8 mouse cellular contexts compared by ENCODE assay signal in genomic region chr3:95315094-95315843, GRCm38 (mm10). TPM values are rescaled to one million over a fixed set of nuclear protein-coding genes. Genes with fewer than 3 reads are reported as not detected.
A peak's percentile ranks its signal among the peaks of the same experiment; 100 is the strongest.
DNase-seq lines count a peak whose midpoint lies in the region; ATAC-seq and TF ChIP-seq lines count a peak whose summit lies in the region.

No protein-coding gene starts in this region.

- peak overlapping the region; percentile 99 for H3K9ac ChIP-seq in heart, embryonic 12.5 days
- peak overlapping the region; percentile 98 for H3K9ac ChIP-seq in kidney, postnatal 0 days (ENCODE audit: low read depth, low read length)
- H3K9ac ChIP-seq in liver, embryonic 16.5 days (ENCODE audit: low read depth, low read length): peak overlapping the region; percentile 97
- H3K9ac ChIP-seq in neural tube, embryonic 12.5 days: peak overlapping the region; percentile 93
- H3K9ac ChIP-seq in stomach, postnatal 0 days (ENCODE audit: low read length): peak overlapping the region; percentile 97

- no peaks in the 10 kb centered on the region for H3K27me3 ChIP-seq in C2C12 (ENCODE audit: control insufficient read depth, insufficient read depth, insufficient read length)
- no peaks in the 10 kb centered on the region for H3K27me3 ChIP-seq in heart, embryonic 12.5 days (replicated peaks)
- H3K27me3 ChIP-seq in kidney, postnatal 0 days (ENCODE audit: insufficient read depth, low read length): no peaks in the 10 kb centered on the region
- H3K27me3 ChIP-seq in liver, embryonic 16.5 days (ENCODE audit: control insufficient read depth, insufficient read depth, low read depth, low read length): no peaks in the 10 kb centered on the region
- no peaks in the 10 kb centered on the region for H3K27me3 ChIP-seq in neural tube, embryonic 12.5 days (replicated peaks)
- no peaks in the 10 kb centered on the region for H3K27me3 ChIP-seq in stomach, postnatal 0 days (ENCODE audit: control insufficient read depth, insufficient read depth, low read length)

- no peak for TF ChIP-seq EP300 in stomach, postnatal 0 days (optimal IDR thresholded peaks at IDR 0.05)

- H3K79me3 ChIP-seq in C2C12 (ENCODE audit: low read depth): peaks cover 48% of the 10 kb centered on the region

- TF ChIP-seq CTCF in C2C12 (IDR thresholded peaks at IDR 0.05; ENCODE audit: control insufficient read depth, insufficient read depth, insufficient read length): peak; percentile 68
- TF ChIP-seq CTCF in embryonic fibroblast, embryonic 13.5 days (IDR thresholded peaks at IDR 0.05; ENCODE audit: borderline replicate concordance, insufficient read depth, low read length): peak; percentile 7; the same call in 1 of the 2 replicates
- peak; percentile 56 for TF ChIP-seq CTCF in kidney, postnatal 0 days (IDR thresholded peaks at IDR 0.05; ENCODE audit: low read depth)
- TF ChIP-seq CTCF in stomach, postnatal 0 days (IDR thresholded peaks at IDR 0.05; ENCODE audit: low read depth): peak; percentile 64

- DNase-seq in adrenal gland, postnatal 36 days: peak; percentile 97
- DNase-seq in kidney, postnatal 0 days (ENCODE audit: low spot score): peak; percentile 95
- DNase-seq in stomach, postnatal 0 days (ENCODE audit: low spot score): peak; percentile 95

- ATAC-seq in heart, embryonic 12.5 days (ENCODE audit: insufficient number of reproducible peaks, low FRiP score): peak; percentile 94
- peak; percentile 88 for ATAC-seq in kidney, postnatal 0 days (replicated peaks; ENCODE audit: low FRiP score, low read depth)
- ATAC-seq in liver, embryonic 16.5 days (ENCODE audit: low read depth): peak; percentile 90
- peak; percentile 93 for ATAC-seq in neural tube, embryonic 12.5 days (ENCODE audit: low FRiP score, low read depth)
- peak; percentile 93 for ATAC-seq in stomach, postnatal 0 days (ENCODE audit: low FRiP score, low TSS enrichment)

- H3K27ac ChIP-seq in embryonic fibroblast, embryonic 13.5 days (ENCODE audit: insufficient read depth, low read length): peak overlapping the region; percentile 65
- peak overlapping the region; percentile 97 for H3K27ac ChIP-seq in heart, embryonic 12.5 days (ENCODE audit: poor library complexity, severe bottlenecking)
- H3K27ac ChIP-seq in kidney, postnatal 0 days: peak overlapping the region; percentile 94
- peak overlapping the region; percentile 91 for H3K27ac ChIP-seq in liver, embryonic 16.5 days (ENCODE audit: low read length)
- H3K27ac ChIP-seq in neural tube, embryonic 12.5 days: peak overlapping the region; percentile 72
- H3K27ac ChIP-seq in stomach, postnatal 0 days (replicated peaks): peak overlapping the region; percentile 94

- TF ChIP-seq POLR2A in embryonic fibroblast, embryonic 13.5 days (IDR thresholded peaks at IDR 0.05; ENCODE audit: low read depth, low read length): peak; percentile 53

- H3K4me3 ChIP-seq in C2C12 (ENCODE audit: insufficient read depth, poor library complexity, severe bottlenecking): peak overlapping the region; percentile 75
- H3K4me3 ChIP-seq in embryonic fibroblast, embryonic 13.5 days (ENCODE audit: insufficient read depth, low read length): peak overlapping the region; percentile 85
- peak overlapping the region; percentile 92 for H3K4me3 ChIP-seq in heart, embryonic 12.5 days
- H3K4me3 ChIP-seq in kidney, postnatal 0 days (replicated peaks; ENCODE audit: low read depth, low read length): peak overlapping the region; percentile 83
- peak overlapping the region; percentile 90 for H3K4me3 ChIP-seq in liver, embryonic 16.5 days (ENCODE audit: low read depth, low read length)
- peak overlapping the region; percentile 87 for H3K4me3 ChIP-seq in neural tube, embryonic 12.5 days
- H3K4me3 ChIP-seq in stomach, postnatal 0 days (ENCODE audit: low read depth, low read length): peak overlapping the region; percentile 95

- no peaks in the 10 kb centered on the region for H3K9me3 ChIP-seq in heart, embryonic 12.5 days (replicated peaks)
- no peaks in the 10 kb centered on the region for H3K9me3 ChIP-seq in kidney, postnatal 0 days (replicated peaks; ENCODE audit: low read length)
- no peaks in the 10 kb centered on the region for H3K9me3 ChIP-seq in liver, embryonic 16.5 days (replicated peaks; ENCODE audit: control insufficient read depth, low read length)
- no peaks in the 10 kb centered on the region for H3K9me3 ChIP-seq in neural tube, embryonic 12.5 days
- H3K9me3 ChIP-seq in stomach, postnatal 0 days (ENCODE audit: control insufficient read depth, low read length): no peaks in the 10 kb centered on the region

- peak overlapping the region; percentile 94 for H3ac ChIP-seq in C2C12 (ENCODE audit: control insufficient read depth, insufficient read length, low read depth)

- peaks cover 25% of the 10 kb centered on the region for H3K36me3 ChIP-seq in C2C12 (ENCODE audit: control insufficient read depth, insufficient read depth)
- H3K36me3 ChIP-seq in heart, embryonic 12.5 days: peaks cover 6% of the 10 kb centered on the region
- H3K36me3 ChIP-seq in kidney, postnatal 0 days (ENCODE audit: insufficient read depth, low read length): peaks cover 5% of the 10 kb centered on the region
- peaks cover 3% of the 10 kb centered on the region for H3K36me3 ChIP-seq in liver, embryonic 16.5 days (ENCODE audit: control insufficient read depth, insufficient read depth)
- H3K36me3 ChIP-seq in neural tube, embryonic 12.5 days: peaks cover 5% of the 10 kb centered on the region
- H3K36me3 ChIP-seq in stomach, postnatal 0 days (ENCODE audit: control insufficient read depth, insufficient read depth, low read length): no peaks in the 10 kb centered on the region

- under 1% methylated on average over 69 of the region's 71 CpGs for WGBS in heart, embryonic 12.5 days
- WGBS in kidney, postnatal 0 days: under 1% methylated on average over 67 of the region's 71 CpGs
- under 1% methylated on average over 63 of the region's 71 CpGs for WGBS in liver, embryonic 16.5 days (ENCODE audit: insufficient replicate concordance)
- WGBS in neural tube, embryonic 12.5 days: under 1% methylated on average over 71 of the region's 71 CpGs
- under 1% methylated on average over 51 of the region's 71 CpGs for WGBS in stomach, postnatal 0 days

- H3K79me2 ChIP-seq in C2C12 (ENCODE audit: control insufficient read depth, insufficient read depth): peaks cover 77% of the 10 kb centered on the region

- H3K4me2 ChIP-seq in heart, embryonic 12.5 days: peak overlapping the region; percentile 82
- peak overlapping the region; percentile 64 for H3K4me2 ChIP-seq in kidney, postnatal 0 days (ENCODE audit: low read length)
- H3K4me2 ChIP-seq in liver, embryonic 16.5 days (ENCODE audit: low read depth, low read length): peak overlapping the region; percentile 97
- H3K4me2 ChIP-seq in neural tube, embryonic 12.5 days (replicated peaks): peak overlapping the region; percentile 76
- peak overlapping the region; percentile 75 for H3K4me2 ChIP-seq in stomach, postnatal 0 days (replicated peaks; ENCODE audit: low read depth)

- peaks cover 17% of the 10 kb centered on the region; the same call in 1 of the 2 replicates for H3K4me1 ChIP-seq in embryonic fibroblast, embryonic 13.5 days (ENCODE audit: control insufficient read depth, insufficient read depth, low read length)
- H3K4me1 ChIP-seq in heart, embryonic 12.5 days (replicated peaks): peaks cover 47% of the 10 kb centered on the region
- peaks cover 20% of the 10 kb centered on the region; the same call in 1 of the 2 replicates for H3K4me1 ChIP-seq in kidney, postnatal 0 days (replicated peaks; ENCODE audit: insufficient read depth, low read length)
- peaks cover 79% of the 10 kb centered on the region for H3K4me1 ChIP-seq in liver, embryonic 16.5 days (ENCODE audit: control insufficient read depth, low read depth, low read length)
- H3K4me1 ChIP-seq in neural tube, embryonic 12.5 days: peaks cover 27% of the 10 kb centered on the region
- H3K4me1 ChIP-seq in stomach, postnatal 0 days (replicated peaks; ENCODE audit: control insufficient read depth, insufficient read depth): peaks cover 12% of the 10 kb centered on the region; the same call in 1 of the 2 replicates

RNA-seq across cellular contexts. Expression of gene Cers2, which starts 0.7 kb away (rescaled TPM):
- polyA plus RNA-seq in C2C12 (2012; fragmentation: generic; extraction: Trizol): 146 TPM
- total RNA-seq in adrenal gland, postnatal 36 days (2021): 100 to 1,000 TPM; 239 to 254 TPM
- 159 and 178 TPM in 2 replicates for polyA plus RNA-seq in embryonic fibroblast, embryonic 13.5 days (2011; ENCODE audit: insufficient read length, low read depth, missing spikeins)
- polyA plus RNA-seq in heart, embryonic 12.5 days (2016; fragmentation: Nextera tagmentation; extraction: Ambion mirVana): 136 and 137 TPM in 2 replicates
- polyA plus RNA-seq in kidney, postnatal 0 days (2015; fragmentation: Nextera tagmentation; extraction: Ambion mirVana): 172 and 186 TPM in 2 replicates
- polyA plus RNA-seq in liver, embryonic 16.5 days (2015; fragmentation: Nextera tagmentation; extraction: Ambion mirVana): 111 and 117 TPM in 2 replicates
- polyA plus RNA-seq in neural tube, embryonic 12.5 days (2016; fragmentation: Nextera tagmentation; extraction: Ambion mirVana): 104 and 110 TPM in 2 replicates
- 75.0 and 80.3 TPM in 2 replicates for polyA plus RNA-seq in stomach, postnatal 0 days (2015; fragmentation: Nextera tagmentation; extraction: Ambion mirVana)

RNA-seq across cellular contexts. Expression of gene Anxa9, which starts 8.3 kb away (rescaled TPM):
- polyA plus RNA-seq in C2C12 (2012; fragmentation: generic; extraction: Trizol): 1.6 TPM
- 1 to 10 TPM; 1.1 to 3.3 TPM for total RNA-seq in adrenal gland, postnatal 36 days (2021)
- 0.79 and 1.2 TPM in 2 replicates for polyA plus RNA-seq in embryonic fibroblast, embryonic 13.5 days (2011; ENCODE audit: insufficient read length, low read depth, missing spikeins)
- polyA plus RNA-seq in heart, embryonic 12.5 days (2016; fragmentation: Nextera tagmentation; extraction: Ambion mirVana): 1.2 and 1.7 TPM in 2 replicates
- 9.9 and 10.1 TPM in 2 replicates for polyA plus RNA-seq in kidney, postnatal 0 days (2015; fragmentation: Nextera tagmentation; extraction: Ambion mirVana)
- 2.2 and 2.5 TPM in 2 replicates for polyA plus RNA-seq in liver, embryonic 16.5 days (2015; fragmentation: Nextera tagmentation; extraction: Ambion mirVana)
- 0.94 and 1.2 TPM in 2 replicates for polyA plus RNA-seq in neural tube, embryonic 12.5 days (2016; fragmentation: Nextera tagmentation; extraction: Ambion mirVana)
- polyA plus RNA-seq in stomach, postnatal 0 days (2015; fragmentation: Nextera tagmentation; extraction: Ambion mirVana): 57.2 and 63.1 TPM in 2 replicates

RNA-seq across cellular contexts. Expression of gene Prune1, which starts 33.4 kb away (rescaled TPM):
- 16.1 TPM for polyA plus RNA-seq in C2C12 (2012; fragmentation: generic; extraction: Trizol)
- 10 to 100 TPM; 25.1 to 33.3 TPM for total RNA-seq in adrenal gland, postnatal 36 days (2021)
- 22.2 and 22.9 TPM in 2 replicates for polyA plus RNA-seq in embryonic fibroblast, embryonic 13.5 days (2011; ENCODE audit: insufficient read length, low read depth, missing spikeins)
- 29.5 and 31.7 TPM in 2 replicates for polyA plus RNA-seq in heart, embryonic 12.5 days (2016; fragmentation: Nextera tagmentation; extraction: Ambion mirVana)
- polyA plus RNA-seq in kidney, postnatal 0 days (2015; fragmentation: Nextera tagmentation; extraction: Ambion mirVana): 20.1 and 20.3 TPM in 2 replicates
- polyA plus RNA-seq in liver, embryonic 16.5 days (2015; fragmentation: Nextera tagmentation; extraction: Ambion mirVana): 8.8 and 9.5 TPM in 2 replicates
- polyA plus RNA-seq in neural tube, embryonic 12.5 days (2016; fragmentation: Nextera tagmentation; extraction: Ambion mirVana): 34.9 and 36.1 TPM in 2 replicates
- 10.1 and 11.7 TPM in 2 replicates for polyA plus RNA-seq in stomach, postnatal 0 days (2015; fragmentation: Nextera tagmentation; extraction: Ambion mirVana)

RNA-seq across cellular contexts. Expression of gene Mindy1, which starts 34.1 kb away (rescaled TPM):
- 43.6 TPM for polyA plus RNA-seq in C2C12 (2012; fragmentation: generic; extraction: Trizol)
- total RNA-seq in adrenal gland, postnatal 36 days (2021): 100 to 1,000 TPM; 120 to 147 TPM
- polyA plus RNA-seq in embryonic fibroblast, embryonic 13.5 days (2011; ENCODE audit: insufficient read length, low read depth, missing spikeins): 25.5 and 26.9 TPM in 2 replicates
- polyA plus RNA-seq in heart, embryonic 12.5 days (2016; fragmentation: Nextera tagmentation; extraction: Ambion mirVana): 26.9 and 29.7 TPM in 2 replicates
- 72.6 and 73.2 TPM in 2 replicates for polyA plus RNA-seq in kidney, postnatal 0 days (2015; fragmentation: Nextera tagmentation; extraction: Ambion mirVana)
- 21.5 and 23.2 TPM in 2 replicates for polyA plus RNA-seq in liver, embryonic 16.5 days (2015; fragmentation: Nextera tagmentation; extraction: Ambion mirVana)
- 51.3 and 51.5 TPM in 2 replicates for polyA plus RNA-seq in neural tube, embryonic 12.5 days (2016; fragmentation: Nextera tagmentation; extraction: Ambion mirVana)
- polyA plus RNA-seq in stomach, postnatal 0 days (2015; fragmentation: Nextera tagmentation; extraction: Ambion mirVana): 55.9 and 64.1 TPM in 2 replicates

RNA-seq across cellular contexts. Expression of gene Setdb1, which starts 41.7 kb away (rescaled TPM):
- polyA plus RNA-seq in C2C12 (2012; fragmentation: generic; extraction: Trizol): 15.6 TPM
- 10 to 100 TPM; 25.9 to 29.7 TPM for total RNA-seq in adrenal gland, postnatal 36 days (2021)
- 28.6 and 34.3 TPM in 2 replicates for polyA plus RNA-seq in embryonic fibroblast, embryonic 13.5 days (2011; ENCODE audit: insufficient read length, low read depth, missing spikeins)
- 29.7 and 30.9 TPM in 2 replicates for polyA plus RNA-seq in heart, embryonic 12.5 days (2016; fragmentation: Nextera tagmentation; extraction: Ambion mirVana)
- 22.2 and 23.2 TPM in 2 replicates for polyA plus RNA-seq in kidney, postnatal 0 days (2015; fragmentation: Nextera tagmentation; extraction: Ambion mirVana)
- polyA plus RNA-seq in liver, embryonic 16.5 days (2015; fragmentation: Nextera tagmentation; extraction: Ambion mirVana): 12.2 and 13.0 TPM in 2 replicates
- polyA plus RNA-seq in neural tube, embryonic 12.5 days (2016; fragmentation: Nextera tagmentation; extraction: Ambion mirVana): 48.9 and 57.2 TPM in 2 replicates
- 8.6 and 9.2 TPM in 2 replicates for polyA plus RNA-seq in stomach, postnatal 0 days (2015; fragmentation: Nextera tagmentation; extraction: Ambion mirVana)

Comparison
In these comparisons a context has a peak if more than half of its experiments do, and no peak if none do; other contexts are left out.
1. Peak in every context shown above with its lines: DNase-seq, ATAC-seq, H3K4me3 ChIP-seq and H3K27ac ChIP-seq.
2. CTCF ChIP-seq: peak in every context shown above with its lines; median percentile 68 in C2C12; 64 in stomach, postnatal 0 days; 56 in kidney, postnatal 0 days; 7 in embryonic fibroblast, embryonic 13.5 days.